Mouse (Mus musculus): ENCODE results near the gene Spata5. TPM values are rescaled to one million over a fixed set of nuclear protein-coding genes. Genes with fewer than 3 reads are reported as not detected.

Spata5 gene
- 41.5 and 43.4 TPM in 2 replicates for polyA plus RNA-seq (2015; fragmentation: Nextera tagmentation; extraction: Ambion mirVana)

- H3K4me3 ChIP-seq (ENCODE audit: low read length): peak within 1 kb of the TSS; percentile 98
- under 1% methylated on average over 46 of the region's 50 CpGs for WGBS
- ATAC-seq (ENCODE audit: low FRiP score, low TSS enrichment): peak; percentile 96
- H3K4me2 ChIP-seq (replicated peaks; ENCODE audit: low read depth, low read length): peak within 1 kb of the TSS; percentile 93
- H3K27me3 ChIP-seq (ENCODE audit: insufficient read depth, low read length): no peaks in the 10 kb centered on the region
- no peaks in the 10 kb centered on the region for H3K9me3 ChIP-seq (ENCODE audit: low read length)
- peaks cover 22% of the 10 kb centered on the region for H3K4me1 ChIP-seq (ENCODE audit: insufficient read depth, low read length)
- peak within 1 kb of the TSS; percentile 94 for H3K27ac ChIP-seq (ENCODE audit: low read length)
- H3K9ac ChIP-seq (replicated peaks; ENCODE audit: low read length): peak within 1 kb of the TSS; percentile 90
- H3K36me3 ChIP-seq (ENCODE audit: insufficient read depth, low read length): no peaks in the 10 kb centered on the region
These were observed at the start of gene Spata5 for GRCm38 (mm10) chr3:37419458-37419991. Gene Spata5 (plus strand): TSS chr3:37419896.

GRCm38 (mm10) chr3:37370407-37370806 is 49.3 kb upstream of the Spata5 start:
- H3K27me3 ChIP-seq (ENCODE audit: insufficient read depth, low read length): no peaks in the 10 kb centered on the region
- peaks cover 13% of the 10 kb centered on the region; the same call in 1 of the 2 replicates for H3K4me1 ChIP-seq (ENCODE audit: insufficient read depth, low read length)
- no peak overlapping the region for H3K4me3 ChIP-seq (ENCODE audit: low read length)
- no peak overlapping the region for H3K4me2 ChIP-seq (replicated peaks; ENCODE audit: low read depth, low read length)
- no peak for ATAC-seq (ENCODE audit: low FRiP score, low TSS enrichment)
- no peak overlapping the region for H3K9ac ChIP-seq (replicated peaks; ENCODE audit: low read length)
- no peaks in the 10 kb centered on the region for H3K9me3 ChIP-seq (ENCODE audit: low read length)
- no peak overlapping the region for H3K27ac ChIP-seq (ENCODE audit: low read length)
- WGBS: 38% methylated on average over 4 of the region's 4 CpGs
- no peaks in the 10 kb centered on the region for H3K36me3 ChIP-seq (ENCODE audit: insufficient read depth, low read length)

DNA sequence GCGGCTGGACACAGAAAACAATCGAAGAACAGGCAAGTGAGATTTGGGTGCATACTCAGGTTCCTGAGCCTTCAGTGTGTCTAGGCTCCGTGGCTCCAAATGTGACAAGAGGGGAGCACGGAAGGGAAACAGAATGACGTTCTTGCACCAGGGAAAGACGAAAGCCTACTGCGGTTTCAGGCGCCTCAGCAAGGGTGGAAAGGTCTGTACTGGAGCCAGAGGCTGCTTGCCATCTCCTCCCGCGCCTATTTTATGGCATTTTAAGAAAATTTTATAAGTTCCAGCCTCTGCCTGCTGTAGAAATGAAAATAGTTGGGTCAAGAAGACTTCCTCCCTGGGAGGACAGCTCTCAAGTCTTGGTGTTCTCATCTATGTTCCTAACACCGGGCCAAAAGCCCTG is 46.0 kb upstream of the Spata5 start:
- peak; percentile 26; the same call in 1 of the 2 replicates for ATAC-seq (ENCODE audit: low FRiP score, low TSS enrichment)
- H3K4me2 ChIP-seq (replicated peaks; ENCODE audit: low read depth, low read length): no peak overlapping the region
- H3K9me3 ChIP-seq (ENCODE audit: low read length): no peaks in the 10 kb centered on the region
- no peak overlapping the region for H3K4me3 ChIP-seq (ENCODE audit: low read length)
- WGBS: 74% methylated on average over 11 of the region's 11 CpGs
- H3K27me3 ChIP-seq (ENCODE audit: insufficient read depth, low read length): no peaks in the 10 kb centered on the region
- H3K36me3 ChIP-seq (ENCODE audit: insufficient read depth, low read length): no peaks in the 10 kb centered on the region
- peaks cover 26% of the 10 kb centered on the region for H3K4me1 ChIP-seq (ENCODE audit: insufficient read depth, low read length)
- no peak overlapping the region for H3K9ac ChIP-seq (replicated peaks; ENCODE audit: low read length)
- peak overlapping the region; percentile 44 for H3K27ac ChIP-seq (ENCODE audit: low read length)

DNA sequence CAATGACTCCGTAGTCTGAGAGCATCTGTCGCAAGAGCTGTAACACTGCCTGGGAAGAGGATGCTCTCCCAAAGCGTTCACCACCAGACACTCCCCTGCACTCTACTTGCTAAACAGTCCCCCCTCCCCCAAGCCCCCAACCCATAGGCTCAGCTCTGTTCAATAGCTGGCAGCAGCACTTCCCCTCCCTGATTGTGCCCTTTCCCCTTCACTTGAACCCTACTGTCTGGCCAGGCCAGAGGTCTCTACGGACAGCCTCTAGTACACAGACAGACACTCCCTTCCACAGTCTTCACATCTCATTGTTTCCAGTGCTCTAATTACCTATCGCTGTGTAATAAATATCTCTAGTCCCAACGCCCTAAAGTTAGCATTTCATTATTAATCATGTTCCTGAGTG is 41.8 kb upstream of the Spata5 start:
- no peak overlapping the region for H3K4me3 ChIP-seq (ENCODE audit: low read length)
- no peaks in the 10 kb centered on the region for H3K36me3 ChIP-seq (ENCODE audit: insufficient read depth, low read length)
- H3K27ac ChIP-seq (ENCODE audit: low read length): peak overlapping the region; percentile 40; the same call in 1 of the 2 replicates
- no peak overlapping the region for H3K9ac ChIP-seq (replicated peaks; ENCODE audit: low read length)
- peak; percentile 58 for ATAC-seq (ENCODE audit: low FRiP score, low TSS enrichment)
- no peak overlapping the region for H3K4me2 ChIP-seq (replicated peaks; ENCODE audit: low read depth, low read length)
- WGBS: 36% methylated on average over 6 of the region's 6 CpGs
- no peaks in the 10 kb centered on the region for H3K9me3 ChIP-seq (ENCODE audit: low read length)
- peaks cover 25% of the 10 kb centered on the region for H3K4me1 ChIP-seq (ENCODE audit: insufficient read depth, low read length)
- H3K27me3 ChIP-seq (ENCODE audit: insufficient read depth, low read length): no peaks in the 10 kb centered on the region

DNA sequence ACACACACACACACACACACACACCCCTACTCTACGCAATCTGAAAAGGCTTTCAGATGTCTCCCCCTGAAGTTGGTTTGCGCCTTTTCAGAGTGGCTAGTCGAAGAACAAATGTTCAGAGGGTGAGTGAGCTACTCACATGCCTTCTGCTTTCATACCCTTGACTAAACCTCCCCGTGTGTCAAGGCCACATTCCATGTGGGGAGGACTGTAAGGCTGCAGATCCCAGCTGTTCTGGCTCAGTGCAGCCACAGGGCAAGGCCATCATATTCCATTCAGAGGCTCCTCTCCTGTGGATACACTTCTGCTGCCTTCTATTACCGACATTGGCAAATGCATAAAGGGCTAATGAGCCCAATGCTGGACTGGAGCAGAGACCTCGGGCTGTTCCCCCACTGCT is 41.3 kb upstream of the Spata5 start:
- peaks cover 25% of the 10 kb centered on the region for H3K4me1 ChIP-seq (ENCODE audit: insufficient read depth, low read length)
- peak overlapping the region; percentile 40; the same call in 1 of the 2 replicates for H3K27ac ChIP-seq (ENCODE audit: low read length)
- H3K36me3 ChIP-seq (ENCODE audit: insufficient read depth, low read length): no peaks in the 10 kb centered on the region
- no peak overlapping the region for H3K4me3 ChIP-seq (ENCODE audit: low read length)
- H3K9me3 ChIP-seq (ENCODE audit: low read length): no peaks in the 10 kb centered on the region
- H3K4me2 ChIP-seq (replicated peaks; ENCODE audit: low read depth, low read length): no peak overlapping the region
- H3K9ac ChIP-seq (replicated peaks; ENCODE audit: low read length): no peak overlapping the region
- H3K27me3 ChIP-seq (ENCODE audit: insufficient read depth, low read length): no peaks in the 10 kb centered on the region
- 38% methylated on average over 6 of the region's 6 CpGs for WGBS
- peak; percentile 85 for ATAC-seq (ENCODE audit: low FRiP score, low TSS enrichment)

- no peaks in the 10 kb centered on the region for H3K9me3 ChIP-seq (ENCODE audit: low read length)
- no peak overlapping the region for H3K9ac ChIP-seq (replicated peaks; ENCODE audit: low read length)
- ATAC-seq (ENCODE audit: low FRiP score, low TSS enrichment): no peak
- peaks cover 23% of the 10 kb centered on the region for H3K4me1 ChIP-seq (ENCODE audit: insufficient read depth, low read length)
- H3K4me2 ChIP-seq (replicated peaks; ENCODE audit: low read depth, low read length): no peak overlapping the region
- 74% methylated on average over 14 of the region's 14 CpGs for WGBS
- no peaks in the 10 kb centered on the region for H3K36me3 ChIP-seq (ENCODE audit: insufficient read depth, low read length)
- H3K27me3 ChIP-seq (ENCODE audit: insufficient read depth, low read length): no peaks in the 10 kb centered on the region
- H3K4me3 ChIP-seq (ENCODE audit: low read length): no peak overlapping the region
- H3K27ac ChIP-seq (ENCODE audit: low read length): no peak overlapping the region; the same call in 1 of the 2 replicates
These were observed 40.5 kb upstream of the Spata5 start for GRCm38 (mm10) chr3:37379201-37379600.

DNA sequence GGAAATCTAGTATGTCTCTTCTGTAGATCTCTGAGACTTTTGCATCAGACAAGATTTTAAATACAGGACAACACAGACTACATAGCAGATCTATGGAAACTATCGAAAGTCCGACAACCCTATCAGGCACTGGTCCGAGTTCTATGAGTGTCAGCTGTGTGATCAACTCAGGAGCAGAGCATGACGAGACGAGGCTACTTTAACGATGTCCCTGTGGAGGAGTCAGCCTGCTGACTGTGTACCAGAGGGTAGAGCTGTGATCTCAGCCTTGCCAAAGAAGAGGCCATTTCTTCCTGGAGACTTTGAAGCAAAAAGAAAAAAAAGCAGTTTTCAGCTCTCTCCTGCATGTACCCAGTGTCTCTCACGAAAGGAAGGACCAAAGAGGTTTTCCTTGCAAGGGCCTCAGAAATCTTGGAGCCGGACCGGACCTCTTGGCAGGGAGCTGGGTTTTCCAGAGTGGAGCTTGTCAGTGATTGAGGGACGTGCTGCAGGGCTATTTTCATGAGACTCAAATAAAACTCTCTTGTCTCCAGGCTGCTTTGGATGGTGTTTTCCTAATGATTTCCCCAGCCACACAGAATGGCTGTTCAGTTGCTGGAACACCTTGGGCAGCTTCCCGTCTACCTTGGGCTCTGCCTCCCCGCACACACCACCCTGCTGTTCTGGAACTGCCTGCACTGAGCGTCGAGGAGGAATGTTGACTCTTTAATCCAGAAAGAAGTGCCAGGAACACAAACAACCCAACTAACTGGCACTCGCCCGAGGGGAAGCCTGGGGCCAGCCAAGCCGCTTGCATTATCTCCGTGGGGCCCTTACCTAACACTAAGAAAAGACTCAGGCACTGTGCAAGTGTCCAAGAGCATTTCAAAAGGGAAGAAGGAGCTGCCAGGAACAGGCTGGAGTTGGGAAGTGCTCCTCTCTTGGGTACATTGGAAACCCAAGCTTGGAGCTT is 39.5 kb upstream of the Spata5 start:
- no peaks in the 10 kb centered on the region for H3K36me3 ChIP-seq (ENCODE audit: insufficient read depth, low read length)
- no peaks in the 10 kb centered on the region for H3K27me3 ChIP-seq (ENCODE audit: insufficient read depth, low read length)
- peaks cover 22% of the 10 kb centered on the region for H3K4me1 ChIP-seq (ENCODE audit: insufficient read depth, low read length)
- no peak overlapping the region for H3K4me2 ChIP-seq (replicated peaks; ENCODE audit: low read depth, low read length)
- ATAC-seq (ENCODE audit: low FRiP score, low TSS enrichment): no peak
- no peaks in the 10 kb centered on the region for H3K9me3 ChIP-seq (ENCODE audit: low read length)
- H3K4me3 ChIP-seq (ENCODE audit: low read length): no peak overlapping the region
- H3K27ac ChIP-seq (ENCODE audit: low read length): peak overlapping the region; percentile 1; the same call in 1 of the 2 replicates
- no peak overlapping the region for H3K9ac ChIP-seq (replicated peaks; ENCODE audit: low read length)
- WGBS: 62% methylated on average over 18 of the region's 18 CpGs

DNA sequence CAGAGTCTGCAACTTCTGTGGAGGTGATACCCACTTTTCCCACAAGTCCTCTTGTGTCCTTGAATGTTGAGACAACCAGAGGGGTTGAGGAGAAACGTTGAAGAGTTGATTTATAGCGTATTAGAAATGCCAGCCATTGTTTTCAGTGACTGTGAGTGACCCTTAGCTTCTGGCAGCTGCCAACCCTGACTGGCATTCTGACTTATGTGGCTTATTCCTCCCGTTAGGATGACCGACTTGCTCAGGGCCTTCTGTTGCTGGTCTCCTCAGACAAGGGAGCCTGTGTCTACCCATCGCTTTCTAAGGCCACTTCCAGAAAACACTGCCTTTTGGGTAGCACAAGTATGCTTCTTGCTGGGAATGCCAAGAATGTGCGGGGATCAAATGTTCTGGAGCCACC is 38.2 kb upstream of the Spata5 start:
- Histone ChIP-seq H3K9me3 (ENCODE audit: low read length) (no peaks in the 10 kb centered on the region), H3K27ac (ENCODE audit: low read length) (no peak overlapping the region), H3K4me1 (ENCODE audit: insufficient read depth, low read length) (peaks cover 22% of the 10 kb centered on the region), H3K36me3 (ENCODE audit: insufficient read depth, low read length) (no peaks in the 10 kb centered on the region), H3K9ac (replicated peaks; ENCODE audit: low read length) (no peak overlapping the region), H3K4me2 (replicated peaks; ENCODE audit: low read depth, low read length) (no peak overlapping the region), H3K4me3 (ENCODE audit: low read length) (no peak overlapping the region), H3K27me3 (ENCODE audit: insufficient read depth, low read length) (no peaks in the 10 kb centered on the region)
- ATAC-seq (ENCODE audit: low FRiP score, low TSS enrichment): no peak
- 60% methylated on average over 6 of the region's 6 CpGs for WGBS

DNA sequence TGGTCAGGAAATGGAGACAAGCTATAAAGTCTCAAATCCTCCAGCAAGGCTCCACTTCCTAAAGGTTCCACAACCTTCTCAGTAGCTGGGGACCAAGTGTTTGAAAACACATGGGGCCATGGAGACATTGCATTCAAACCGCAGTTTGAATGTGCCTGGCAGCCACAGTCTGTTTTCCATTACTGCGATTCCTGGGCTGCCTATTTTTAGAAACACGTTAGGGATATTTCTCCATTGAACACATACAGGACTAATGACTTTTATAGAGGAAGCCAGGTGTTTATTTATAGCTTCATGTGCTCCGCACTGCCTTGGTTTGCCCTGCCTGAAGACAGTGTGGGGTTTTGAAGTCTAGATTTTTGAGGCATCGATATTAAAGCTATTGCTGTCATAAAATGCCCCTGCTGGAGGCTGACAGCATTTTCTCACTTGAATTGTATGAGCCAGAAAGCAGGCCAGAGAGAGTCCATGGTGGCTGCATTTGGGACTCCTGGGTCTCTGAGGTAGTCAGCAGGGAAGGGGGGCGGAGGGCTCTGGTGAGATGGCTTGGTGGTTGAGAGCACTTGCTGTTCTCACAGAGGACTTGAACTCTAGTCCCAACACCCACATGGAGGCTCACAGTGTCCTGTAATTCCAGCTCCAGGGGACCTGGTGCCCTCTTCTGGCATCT is 36.5 kb upstream of the Spata5 start:
- Histone ChIP-seq H3K9ac (replicated peaks; ENCODE audit: low read length) (no peak overlapping the region), H3K4me1 (ENCODE audit: insufficient read depth, low read length) (peaks cover 15% of the 10 kb centered on the region), H3K9me3 (ENCODE audit: low read length) (no peaks in the 10 kb centered on the region), H3K4me2 (replicated peaks; ENCODE audit: low read depth, low read length) (no peak overlapping the region), H3K36me3 (ENCODE audit: insufficient read depth, low read length) (no peaks in the 10 kb centered on the region), H3K4me3 (ENCODE audit: low read length) (no peak overlapping the region), H3K27me3 (ENCODE audit: insufficient read depth, low read length) (no peaks in the 10 kb centered on the region), H3K27ac (ENCODE audit: low read length) (no peak overlapping the region)
- 66% methylated on average over 6 of the region's 6 CpGs for WGBS
- no peak for ATAC-seq (ENCODE audit: low FRiP score, low TSS enrichment)

Data from kidney, embryonic 16.5 days (tissue).